Mouse (Mus musculus): ENCODE measurements around the gene Ncapd2. TPM values are rescaled to one million over a fixed set of nuclear protein-coding genes. Genes with fewer than 3 reads are reported as not detected.

Ncapd2 gene
- total and polyA plus RNA-seq, 2 experiments from 2014 or later = 25.8 to 43.5 TPM

DNA sequence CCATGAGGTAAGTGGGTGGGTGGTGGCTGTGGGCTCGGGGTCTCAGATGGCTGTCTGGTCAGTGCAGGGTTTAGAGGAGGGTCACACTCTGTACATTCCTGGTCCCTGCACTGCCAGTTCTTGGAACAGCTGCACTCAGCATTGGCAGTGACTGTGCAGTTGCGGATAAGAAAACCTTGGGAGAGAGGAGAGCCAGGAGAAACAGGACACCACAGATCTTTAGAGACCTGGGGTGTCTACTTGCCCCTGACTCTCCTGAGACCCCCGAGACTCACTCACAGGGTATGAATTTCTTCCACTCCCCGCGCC, 43.0 kb upstream of the Ncapd2 start:
- H3K9ac ChIP-seq = no peak overlapping the region
- H3K4me2 ChIP-seq (ENCODE audit: low read depth) = no peak overlapping the region
- 84% methylated on average over 5 of the region's 5 CpGs for WGBS
- TF ChIP-seq CTCF (IDR thresholded peaks at IDR 0.05; ENCODE audit: low read depth) = no peak
- H3K4me1 ChIP-seq (ENCODE audit: insufficient read depth) = peaks cover 9% of the 10 kb centered on the region; the same call in 1 of the 2 replicates
- H3K36me3 ChIP-seq (ENCODE audit: insufficient read depth) = no peaks in the 10 kb centered on the region
- no peak overlapping the region for H3K27ac ChIP-seq (ENCODE audit: low read depth, low read length)
- no peak for ATAC-seq
- no peak for DNase-seq
- no peak overlapping the region for H3K4me3 ChIP-seq (ENCODE audit: low read depth, low read length)
- no peaks in the 10 kb centered on the region for H3K27me3 ChIP-seq (ENCODE audit: insufficient read depth, low read length)
- no peaks in the 10 kb centered on the region for H3K9me3 ChIP-seq (ENCODE audit: low read length)

DNA sequence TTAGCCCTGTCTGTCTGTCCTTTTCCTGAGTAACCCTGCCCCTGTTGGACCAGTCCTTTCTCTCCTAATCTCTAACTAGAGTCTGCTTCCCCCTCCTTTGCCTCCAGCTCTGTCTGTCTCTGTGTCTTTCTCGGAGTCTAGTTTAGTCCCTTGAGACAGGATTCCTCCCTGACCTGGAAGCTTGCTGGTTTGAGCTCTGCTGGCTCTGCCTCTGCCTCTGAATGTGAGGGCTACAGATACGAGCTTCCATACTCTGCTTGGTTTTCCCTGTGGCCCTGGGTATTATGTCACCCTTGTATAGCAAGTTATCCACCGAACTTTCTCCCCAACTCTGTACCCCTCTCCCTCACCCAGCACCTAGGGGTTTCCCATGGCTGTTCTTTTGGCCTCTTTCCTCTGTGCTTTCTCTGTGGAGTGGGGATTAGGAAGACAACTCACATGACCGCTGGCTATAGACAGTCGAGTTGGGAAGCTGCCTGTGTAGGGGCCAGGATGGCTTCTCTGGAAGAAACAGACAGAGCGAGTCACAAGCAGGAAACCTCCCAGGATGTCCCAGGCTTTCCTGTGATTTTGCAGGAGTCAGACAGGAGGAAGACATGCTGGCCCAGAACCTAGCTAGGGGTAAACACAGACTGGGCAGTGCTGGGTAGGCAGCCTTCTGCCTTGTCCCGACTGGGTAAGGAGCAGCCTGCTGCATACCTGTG, 42.5 kb upstream of the Ncapd2 start:
- Histone ChIP-seq H3K4me2 (ENCODE audit: low read depth) (no peak overlapping the region), H3K27me3 (ENCODE audit: insufficient read depth, low read length) (no peaks in the 10 kb centered on the region), H3K4me1 (ENCODE audit: insufficient read depth) (peaks cover 9% of the 10 kb centered on the region; the same call in 1 of the 2 replicates), H3K9ac (no peak overlapping the region), H3K27ac (ENCODE audit: low read depth, low read length) (no peak overlapping the region), H3K9me3 (ENCODE audit: low read length) (no peaks in the 10 kb centered on the region), H3K36me3 (ENCODE audit: insufficient read depth) (no peaks in the 10 kb centered on the region), H3K4me3 (ENCODE audit: low read depth, low read length) (no peak overlapping the region)
- ATAC-seq (no peak), DNase-seq (no peak)
- no peak for TF ChIP-seq CTCF (IDR thresholded peaks at IDR 0.05; ENCODE audit: low read depth)
- WGBS = 63% methylated on average over 7 of the region's 7 CpGs

DNA sequence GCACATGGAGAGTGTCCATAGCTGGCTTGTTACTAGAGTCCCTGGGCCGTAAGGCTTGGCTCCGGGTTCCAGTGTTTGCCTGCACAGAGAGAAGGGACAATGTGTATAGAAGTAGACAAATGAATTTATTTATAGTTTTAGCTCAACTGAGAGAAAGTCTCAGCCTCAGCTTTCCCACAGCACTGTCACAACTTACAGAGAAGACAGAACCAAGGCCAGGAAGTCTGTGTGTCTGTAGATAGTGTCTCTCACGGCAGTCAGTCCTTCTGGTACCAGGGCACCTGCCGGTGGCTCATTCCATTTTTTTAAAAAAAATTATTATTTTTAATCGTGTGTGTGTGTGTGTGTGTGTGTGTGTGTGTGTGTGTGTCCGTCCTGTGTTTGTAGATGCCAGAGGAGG, 41.0 kb upstream of the Ncapd2 start:
- 80% methylated on average over 6 of the region's 6 CpGs for WGBS
- Histone ChIP-seq H3K9me3 (ENCODE audit: low read length) (no peaks in the 10 kb centered on the region), H3K27ac (ENCODE audit: low read depth, low read length) (no peak overlapping the region), H3K27me3 (ENCODE audit: insufficient read depth, low read length) (no peaks in the 10 kb centered on the region), H3K4me3 (ENCODE audit: low read depth, low read length) (no peak overlapping the region), H3K4me2 (ENCODE audit: low read depth) (no peak overlapping the region), H3K4me1 (ENCODE audit: insufficient read depth) (peaks cover 9% of the 10 kb centered on the region; the same call in 1 of the 2 replicates), H3K9ac (no peak overlapping the region), H3K36me3 (ENCODE audit: insufficient read depth) (no peaks in the 10 kb centered on the region)
- TF ChIP-seq CTCF (IDR thresholded peaks at IDR 0.05; ENCODE audit: low read depth) = no peak
- ATAC-seq = no peak
- DNase-seq = no peak

DNA sequence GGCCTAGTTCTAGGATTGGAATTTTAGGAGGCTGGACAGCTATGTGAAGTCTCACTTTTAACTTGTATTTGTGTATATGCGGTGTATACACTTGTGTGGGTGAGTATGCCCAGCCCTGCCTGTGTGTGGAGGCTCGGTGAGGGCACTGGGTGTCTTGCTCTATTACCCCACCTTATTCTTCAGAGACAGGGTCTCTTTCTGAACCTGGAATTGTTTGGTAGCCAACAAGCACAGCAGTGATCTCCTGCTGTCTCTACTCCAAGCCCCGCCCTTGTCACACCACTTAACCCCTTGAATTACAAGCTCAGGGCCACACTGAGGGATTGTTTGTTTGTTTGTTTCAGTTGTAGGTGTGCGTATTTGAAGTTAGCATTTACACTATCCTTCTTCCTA, 40.5 kb upstream of the Ncapd2 start:
- peaks cover 9% of the 10 kb centered on the region; the same call in 1 of the 2 replicates for H3K4me1 ChIP-seq (ENCODE audit: insufficient read depth)
- H3K4me3 ChIP-seq (ENCODE audit: low read depth, low read length) = peak overlapping the region; percentile 39; the same call in 1 of the 2 replicates
- TF ChIP-seq CTCF (IDR thresholded peaks at IDR 0.05; ENCODE audit: low read depth) = no peak
- no peaks in the 10 kb centered on the region for H3K27me3 ChIP-seq (ENCODE audit: insufficient read depth, low read length)
- ATAC-seq (no peak), DNase-seq (no peak)
- H3K9ac ChIP-seq = peak overlapping the region; percentile 61
- no peaks in the 10 kb centered on the region for H3K36me3 ChIP-seq (ENCODE audit: insufficient read depth)
- H3K27ac ChIP-seq (ENCODE audit: low read depth, low read length) = no peak overlapping the region
- WGBS = 53% methylated on average over 4 of the region's 4 CpGs
- H3K9me3 ChIP-seq (ENCODE audit: low read length) = no peaks in the 10 kb centered on the region
- H3K4me2 ChIP-seq (ENCODE audit: low read depth) = peak overlapping the region; percentile 74

DNA sequence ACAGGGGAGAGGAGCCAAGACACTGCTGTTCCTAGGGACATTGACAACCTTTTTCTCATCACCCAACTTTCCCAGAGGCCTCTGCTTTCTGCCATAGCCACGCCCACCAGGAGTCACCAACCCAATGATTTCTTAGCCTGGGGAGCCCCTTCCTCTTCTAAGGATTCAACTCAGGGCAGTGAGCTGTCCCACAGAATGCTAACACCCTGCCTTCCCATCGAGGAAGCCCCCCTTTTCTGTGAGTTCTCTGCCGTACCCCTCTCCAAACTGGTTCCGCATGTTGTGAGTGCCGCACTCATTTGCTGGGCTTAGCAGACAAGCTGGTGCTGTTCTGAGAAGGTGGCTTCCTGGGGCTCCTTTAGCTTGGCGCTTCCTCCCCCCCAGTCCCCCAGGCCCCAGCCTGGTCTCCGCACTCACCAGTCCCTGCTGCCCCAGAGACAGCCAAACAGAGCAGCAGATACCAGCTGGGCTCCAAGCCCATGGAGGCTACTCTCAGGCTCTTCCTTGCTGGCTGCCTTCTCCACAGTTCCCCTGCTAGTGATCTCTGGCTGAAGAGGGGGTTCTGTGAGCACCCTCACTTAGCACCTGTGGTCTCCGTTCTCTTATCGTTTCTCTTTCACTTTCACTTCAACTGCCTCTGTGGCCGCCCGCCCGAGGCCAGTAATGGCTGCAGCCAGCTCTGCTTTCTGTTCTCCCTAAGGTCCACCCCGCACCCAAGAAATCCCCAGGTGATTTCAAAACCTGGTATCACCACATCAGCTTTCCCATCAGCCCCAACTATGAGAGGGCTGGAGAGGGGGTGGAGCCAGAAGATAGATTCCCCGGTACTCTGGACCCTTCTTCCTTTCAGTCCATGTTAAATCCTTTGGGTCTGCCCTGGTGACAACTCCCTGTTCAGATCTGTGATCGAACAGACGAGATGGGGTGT, 39.9 kb upstream of the Ncapd2 start, which contains the start of gene Tapbpl:
Gene Tapbpl (minus strand): TSS at position 744 of the 928 bp plus-strand sequence.
- ATAC-seq (peak; percentile 90), DNase-seq (peak; percentile 66)
- peaks cover 9% of the 10 kb centered on the region; the same call in 1 of the 2 replicates for H3K4me1 ChIP-seq (ENCODE audit: insufficient read depth)
- peak within 1 kb of the TSS; percentile 61 for H3K9ac ChIP-seq
- no peaks in the 10 kb centered on the region for H3K36me3 ChIP-seq (ENCODE audit: insufficient read depth)
- peak within 1 kb of the TSS; percentile 74 for H3K4me2 ChIP-seq (ENCODE audit: low read depth)
- H3K9me3 ChIP-seq (ENCODE audit: low read length) = no peaks in the 10 kb centered on the region
- peak within 1 kb of the TSS; percentile 39 for H3K4me3 ChIP-seq (ENCODE audit: low read depth, low read length)
- 13% methylated on average over 16 of the region's 16 CpGs for WGBS
- H3K27ac ChIP-seq (ENCODE audit: low read depth, low read length) = peak within 1 kb of the TSS; percentile 51
- H3K27me3 ChIP-seq (ENCODE audit: insufficient read depth, low read length) = no peaks in the 10 kb centered on the region
- TF ChIP-seq CTCF (IDR thresholded peaks at IDR 0.05; ENCODE audit: low read depth) = no peak

DNA sequence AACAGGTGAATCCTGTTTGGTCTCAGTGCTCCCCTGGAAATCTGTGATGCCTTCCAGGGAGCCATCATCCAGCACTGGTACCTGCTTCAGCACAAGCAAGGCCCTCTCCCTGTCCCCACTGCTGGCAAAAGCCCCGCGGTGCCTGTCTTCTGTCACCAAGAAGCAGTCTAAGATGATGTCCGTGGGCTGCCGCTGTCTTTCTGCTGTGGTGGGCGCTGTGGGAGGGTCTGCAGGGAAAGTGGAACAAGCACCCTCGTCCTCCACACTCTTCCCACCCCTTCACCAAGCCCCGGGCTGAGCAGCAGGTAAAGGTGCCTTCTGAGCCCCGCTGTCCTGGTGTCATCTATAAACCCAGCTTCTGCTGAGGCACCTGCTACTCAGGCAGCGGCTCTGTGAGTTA, 39.1 kb upstream of the Ncapd2 start:
- peak; percentile 7; the same call in 1 of the 2 replicates for ATAC-seq
- H3K9me3 ChIP-seq (ENCODE audit: low read length) = no peaks in the 10 kb centered on the region
- TF ChIP-seq CTCF (IDR thresholded peaks at IDR 0.05; ENCODE audit: low read depth) = no peak
- WGBS = 66% methylated on average over 9 of the region's 9 CpGs
- no peak overlapping the region for H3K4me3 ChIP-seq (ENCODE audit: low read depth, low read length)
- H3K4me2 ChIP-seq (ENCODE audit: low read depth) = 0 out of 2 replicates have a peak overlapping the region, but pooled peaks have one; percentile 74
- peak overlapping the region; percentile 50; the same call in 1 of the 2 replicates for H3K27ac ChIP-seq (ENCODE audit: low read depth, low read length)
- peaks cover 9% of the 10 kb centered on the region; the same call in 1 of the 2 replicates for H3K4me1 ChIP-seq (ENCODE audit: insufficient read depth)
- H3K27me3 ChIP-seq (ENCODE audit: insufficient read depth, low read length) = no peaks in the 10 kb centered on the region
- DNase-seq = no peak
- no peak overlapping the region for H3K9ac ChIP-seq
- H3K36me3 ChIP-seq (ENCODE audit: insufficient read depth) = no peaks in the 10 kb centered on the region

All from forebrain, postnatal 0 days (tissue).